Mouse (Mus musculus): Measurements from ENCODE around the gene Mpnd.
"Not testable (repeated sequence)": the region's sequence is repeated elsewhere in the genome, so short reads cannot be mapped to it uniquely, and the experiment has no call there.

Gene Mpnd

GRCm38 (mm10) chr17:56036176-56036900 lies 30.8 kb downstream of the Mpnd start, which contains the start of gene Sh3gl1:
Gene Sh3gl1 (minus strand): TSS chr17:56036635.
- in situ Hi-C loops (cut with MseI, MboI), result no loop called here

GRCm38 (mm10) chr17:56036901-56037287 lies 31.4 kb downstream of the Mpnd start:
- in situ Hi-C loops (cut with MseI, MboI), result no loop called here

- in situ Hi-C loops (cut with MseI, MboI), result no loop called here
These were observed 33.2 kb downstream of the Mpnd start for GRCm38 (mm10) chr17:56038583-56039261.

GRCm38 (mm10) chr17:56039345-56039744 lies 33.8 kb downstream of the Mpnd start:
- in situ Hi-C loops (cut with MseI, MboI), result no loop called here

DNA sequence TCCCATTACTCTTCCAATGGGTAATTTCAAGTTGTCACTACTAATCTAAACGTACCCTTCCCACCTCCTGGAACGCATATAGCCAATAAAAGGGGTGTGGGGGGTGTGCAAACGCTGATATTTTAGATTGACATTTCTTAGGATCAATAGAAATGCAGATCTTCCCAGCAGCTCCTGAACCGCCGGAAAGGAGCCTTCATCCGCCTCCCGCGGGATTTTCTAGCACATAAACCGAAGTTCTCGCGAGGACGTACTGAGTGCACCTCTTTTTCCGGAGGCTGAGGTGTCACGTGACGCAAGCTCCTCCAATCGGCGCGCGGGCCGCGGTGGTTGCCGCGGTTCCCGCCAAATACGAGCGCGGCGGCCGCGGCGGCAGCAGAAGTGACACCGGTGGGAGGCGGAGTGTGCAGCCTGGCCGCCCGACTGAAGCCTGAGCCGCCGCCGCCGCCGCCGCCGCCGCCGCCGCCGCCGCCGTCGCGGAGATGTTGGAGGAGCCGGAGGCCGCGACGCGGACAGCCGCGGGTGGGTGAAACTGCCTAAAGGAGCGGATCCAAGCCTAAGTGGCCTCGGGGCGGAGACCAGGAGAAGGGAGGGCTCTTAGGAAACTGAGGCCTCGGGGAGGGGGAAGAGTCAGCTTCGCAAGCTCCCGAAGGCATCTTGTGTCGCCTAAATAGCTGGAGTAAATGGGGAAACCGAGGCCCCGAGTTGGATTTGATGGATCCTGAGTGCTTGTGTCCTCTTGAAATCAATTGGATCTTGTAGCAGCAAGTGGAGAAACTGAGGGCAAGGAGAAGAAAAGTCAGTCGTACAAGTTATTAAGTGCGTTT lies 34.7 kb downstream of the Mpnd start, which contains the start of gene Chaf1a:
Chaf1a (plus strand) TSS at position 410 of the 827 bp plus-strand sequence.
- in situ Hi-C loops (cut with MseI, MboI), result no loop called here

GRCm38 (mm10) chr17:56040857-56041163 lies 35.3 kb downstream of the Mpnd start:
- in situ Hi-C loops (cut with MseI, MboI), result no loop called here

GRCm38 (mm10) chr17:56051369-56051768 lies 45.9 kb downstream of the Mpnd start:
- in situ Hi-C loops (cut with MseI, MboI), result no loop called here

DNA sequence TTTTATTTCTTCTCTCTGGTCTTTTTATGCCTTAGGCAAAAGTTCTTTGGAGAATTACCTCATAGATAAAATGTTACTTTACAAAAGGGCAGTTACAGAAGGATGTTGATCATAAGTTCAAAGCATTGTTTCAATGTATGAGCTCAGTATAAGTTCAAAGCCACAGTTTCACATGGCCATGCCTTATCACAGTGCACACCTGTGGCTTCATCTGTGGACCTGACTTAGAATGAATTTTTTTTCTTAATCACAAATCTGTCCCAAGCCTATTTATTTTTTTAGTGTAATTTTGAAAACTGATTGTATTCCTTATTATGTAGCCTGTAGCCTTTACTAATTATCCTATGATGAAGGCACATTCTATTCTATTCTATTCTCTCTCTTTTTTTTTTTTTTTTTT lies 49.4 kb downstream of the Mpnd start:
- in situ Hi-C loops (cut with MseI, MboI), result no loop called here

DNA sequence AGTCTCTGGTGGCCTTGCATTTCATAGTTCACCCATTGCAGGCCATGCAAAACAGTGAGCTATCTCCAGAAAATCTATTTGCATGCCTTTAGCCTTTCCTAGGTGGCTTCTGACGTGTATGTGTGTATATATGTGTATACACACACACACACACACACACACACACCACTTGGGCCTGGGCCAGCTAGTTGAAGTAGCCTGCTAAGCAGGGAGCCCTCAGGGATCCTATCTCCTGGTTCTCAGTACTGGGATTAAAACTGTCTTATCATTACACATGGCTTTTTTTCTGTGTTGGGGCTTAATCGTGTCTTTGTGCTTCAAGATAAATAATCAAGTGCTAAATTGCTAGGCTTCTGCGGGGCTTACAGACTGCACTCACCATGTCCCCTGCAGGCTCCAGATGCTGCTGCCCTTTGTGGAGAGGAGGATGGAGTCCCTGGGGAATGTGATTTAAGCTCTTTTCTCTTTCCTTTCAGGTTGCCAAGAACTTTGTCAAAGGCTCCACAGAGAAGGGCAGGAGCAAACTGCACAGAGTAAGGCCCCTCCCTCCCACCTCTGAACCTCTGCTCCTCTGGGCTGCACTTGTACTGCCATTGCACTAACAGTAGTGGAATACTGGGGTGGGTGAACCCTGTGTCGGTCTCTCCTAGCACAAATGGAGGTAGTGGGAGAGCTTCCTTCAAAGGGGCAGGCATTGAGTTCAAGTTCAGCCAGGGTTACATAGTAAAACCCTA lies 50.6 kb downstream of the Mpnd start:
- in situ Hi-C loops (cut with MseI, MboI), result no loop called here

DNA sequence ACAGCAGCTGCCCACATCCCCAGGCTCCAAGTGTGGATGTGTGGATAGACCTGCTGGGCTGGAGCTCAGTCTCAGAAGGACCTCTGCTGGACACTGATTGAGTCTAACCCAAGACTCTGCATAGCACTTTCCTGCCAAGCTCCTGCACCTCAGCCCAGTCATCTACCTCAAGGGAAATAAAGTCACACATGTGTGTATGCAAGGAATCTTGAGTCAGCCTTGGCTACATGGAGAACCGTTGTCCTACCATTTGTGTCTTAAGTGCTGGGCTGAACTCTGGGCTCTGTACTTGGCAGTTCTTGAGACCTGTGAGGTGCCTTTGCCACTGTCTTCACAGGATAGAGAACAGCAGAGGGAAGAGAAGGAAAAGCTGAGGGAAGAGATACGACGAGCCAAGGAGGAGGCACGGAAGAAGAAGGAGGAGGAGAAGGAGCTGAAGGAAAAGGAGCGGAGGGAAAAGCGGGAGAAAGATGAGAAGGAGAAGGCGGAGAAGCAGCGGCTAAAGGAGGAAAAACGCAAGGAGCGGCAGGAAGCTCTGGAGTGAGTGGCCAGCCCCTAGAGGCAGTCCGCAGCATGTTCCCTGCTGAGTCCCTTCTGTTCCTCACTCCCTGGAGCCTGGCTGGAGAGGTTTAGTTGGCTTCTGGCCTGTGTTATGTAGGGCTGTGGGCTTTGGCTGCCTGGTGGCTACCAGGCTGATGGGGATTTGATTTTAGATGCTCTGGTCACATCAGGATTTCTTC lies 52.0 kb downstream of the Mpnd start:
- in situ Hi-C loops (cut with MseI, MboI), result no loop called here

GRCm38 (mm10) chr17:56062081-56062480 lies 56.6 kb downstream of the Mpnd start:
- in situ Hi-C loops (cut with MseI, MboI), result no loop called here

DNA sequence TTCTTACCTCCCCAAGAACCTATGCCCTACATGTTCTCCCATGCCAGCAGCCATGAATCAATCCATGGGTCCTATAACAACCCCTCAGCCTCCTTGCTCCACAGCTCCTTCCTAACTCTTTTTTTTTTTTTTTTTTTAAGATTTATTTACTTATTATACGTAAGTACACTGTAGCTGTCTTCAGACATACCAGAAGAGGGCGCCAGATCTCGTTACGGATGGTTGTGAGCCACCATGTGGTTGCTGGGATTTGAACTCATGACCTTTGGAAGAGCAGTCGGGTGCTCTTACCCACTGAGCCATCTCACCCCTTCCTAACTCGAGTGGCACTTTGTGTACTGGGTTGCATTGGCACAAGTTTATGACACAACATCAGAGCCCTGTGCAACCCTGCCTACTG lies 60.2 kb downstream of the Mpnd start:
- in situ Hi-C loops (cut with MseI, MboI), result not testable (repeated sequence)
